Mouse (Mus musculus): Measurements from ENCODE around the gene Kcnip1.

- no peak for TF ChIP-seq CTCF (conservative IDR thresholded peaks at IDR 0.05; ENCODE audit: insufficient read depth, insufficient read length, low read depth, low read length)
- no peak for TF ChIP-seq POLR2A (IDR thresholded peaks at IDR 0.05; ENCODE audit: low read depth, low read length)
These were observed 73.1 kb downstream of the Kcnip1 start for GRCm38 (mm10) chr11:33919826-33920225.
